Mouse (Mus musculus) ES-E14 (cell line): ENCODE measurements around the gene Bzw1. TPM values are rescaled to one million over a fixed set of nuclear protein-coding genes. Genes with fewer than 3 reads are reported as not detected.
A peak's percentile ranks its signal among the peaks of the same experiment; 100 is the strongest.
"Not testable (repeated sequence)": the region's sequence is repeated elsewhere in the genome, so short reads cannot be mapped to it uniquely, and the experiment has no call there.

ENCODE experiments used
- DNase-seq: peaks from one replicate; pipeline ENCODE4 v3.0.0-alpha.2; 2013; ENCODE audit warnings: low read depth, low spot score
- H3K27ac ChIP-seq: 2 replicates; pipeline ENCODE4 v1.5.1; 2012; ENCODE audit warnings: low read depth, mild to moderate bottlenecking, low read length, moderate library complexity, mixed read lengths; ENCODE audit not compliant: poor library complexity, insufficient read depth, severe bottlenecking
- H3K36me3 ChIP-seq: 2 replicates; pipeline ENCODE4 v1.6.1; 2012; ENCODE audit warnings: mild to moderate bottlenecking, low read length, moderate library complexity, mixed read lengths; ENCODE audit not compliant: control insufficient read depth, poor library complexity, insufficient read depth, severe bottlenecking
- H3K4me1 ChIP-seq, 2 experiments: fragments of 150-350 bp in 1 of 2; sonication (generic) in 1 of 2; 2 replicates each; pipeline ENCODE4 v1.6.1; 2012; ENCODE audit warnings: low read length in 2 of 2, mild to moderate bottlenecking in 1 of 2, mixed read lengths in 1 of 2; ENCODE audit not compliant: control insufficient read depth in 2 of 2, insufficient read depth in 2 of 2, poor library complexity in 1 of 2
- H3K4me3 ChIP-seq, 2 experiments: fragments of 150-350 bp in 1 of 2; sonication (generic) in 1 of 2; 2 replicates each; pipeline ENCODE4 v1.5.1; 2012; ENCODE audit warnings: low read length in 2 of 2, low read depth in 1 of 2, mild to moderate bottlenecking in 1 of 2, mixed read lengths in 1 of 2; ENCODE audit not compliant: insufficient read depth in 1 of 2, poor library complexity in 1 of 2, severe bottlenecking in 1 of 2
- H3K9ac ChIP-seq: 2 replicates; pipeline ENCODE4 v1.6.1; 2012; ENCODE audit warnings: low read depth, mild to moderate bottlenecking, low read length, mixed read lengths; ENCODE audit not compliant: poor library complexity, insufficient read depth, severe bottlenecking
- H3K9me3 ChIP-seq: fragments of 150-350 bp; sonication (generic); 2 replicates; pipeline ENCODE4 v1.6.1; 2012; ENCODE audit warnings: low read depth, mild to moderate bottlenecking, low read length; ENCODE audit not compliant: control insufficient read depth, insufficient read depth
- CHD2 ChIP-seq: IDR thresholded peaks from 2 replicates; pipeline ENCODE4 v1.6.1; 2014; ENCODE audit warnings: mild to moderate bottlenecking, low read depth, low read length, inconsistent platforms
- HCFC1 ChIP-seq: IDR thresholded peaks from 2 replicates; pipeline ENCODE4 v1.6.1; 2012; ENCODE audit warnings: low read length, inconsistent platforms, borderline replicate concordance; ENCODE audit not compliant: insufficient read depth
- MAFK ChIP-seq: IDR thresholded peaks from 2 replicates; pipeline ENCODE4 v1.6.1; 2014; ENCODE audit warnings: mild to moderate bottlenecking, low read depth, low read length, inconsistent platforms; ENCODE audit not compliant: insufficient read depth
- ZC3H11A ChIP-seq: IDR thresholded peaks from 2 replicates; pipeline ENCODE4 v1.6.1; 2012; ENCODE audit warnings: low read depth, mild to moderate bottlenecking, inconsistent platforms, low read length, borderline replicate concordance
- ZNF384 ChIP-seq: IDR thresholded peaks from 2 replicates; pipeline ENCODE4 v1.6.1; 2012; ENCODE audit warnings: low read depth, low read length, inconsistent platforms
- in situ Hi-C, 2 experiments: fragments of 600-800 bp; cut with MboI; formaldehyde crosslinking; loops; one replicate each; pipeline ENCODE4 v1.15.1; 2025; ENCODE audit warnings: low sequenced_read_pairs in 2 of 2, inconsistent platforms in 1 of 2; ENCODE audit not compliant: unreplicated experiment in 2 of 2
- total RNA-seq: library from RNA; depleted of rRNA; stranded (reverse); fragments of 300-350 nt; gene quantifications from 2 replicates; pipeline ENCODE4 v1.2.3, GENCODE M21; 2012

Bzw1 gene
- total RNA-seq, 1 experiment: 167 TPM

- in situ Hi-C loops: no loop called here
- TF ChIP-seq ZNF384 (no peak), HCFC1 (peak; percentile 67; the same call in 1 of the 2 replicates), MAFK (no peak), ZC3H11A (no peak), CHD2 (no peak)
- Histone ChIP-seq H3K27ac (no peak overlapping the region; the same call in 1 of the 2 replicates), H3K4me3 (no peak overlapping the region), H3K36me3 (no peaks in the 10 kb centered on the region), H3K9ac (no peak overlapping the region), H3K9me3 (no peaks in the 10 kb centered on the region), H3K4me1 (peaks cover 2 to 12% of the 10 kb centered on the region in 2 experiments; a peak in 2 of 4 replicates)
- DNase-seq: no peak
These were observed 26.9 kb upstream of the Bzw1 start for GRCm38 (mm10) chr1:58365829-58366228.

GRCm38 (mm10) chr1:58366737-58367471, 25.8 kb upstream of the Bzw1 start:
- H3K4me3 ChIP-seq: no peak overlapping the region
- DNase-seq: no peak
- TF ChIP-seq HCFC1: no peak
- TF ChIP-seq MAFK: peak; percentile 59
- H3K27ac ChIP-seq: peak overlapping the region; percentile 57; the same call in 1 of the 2 replicates
- H3K9ac ChIP-seq: no peak overlapping the region; the same call in 1 of the 2 replicates
- H3K9me3 ChIP-seq: no peaks in the 10 kb centered on the region
- H3K36me3 ChIP-seq: no peaks in the 10 kb centered on the region
- H3K4me1 ChIP-seq: peaks cover 2 to 12% of the 10 kb centered on the region in 2 experiments; a peak in 2 of 4 replicates
- in situ Hi-C loops: no loop called here

GRCm38 (mm10) chr1:58369716-58370115, 23.0 kb upstream of the Bzw1 start:
- in situ Hi-C loops: no loop called here
- peaks cover 2 to 10% of the 10 kb centered on the region in 2 experiments; a peak in 2 of 4 replicates for H3K4me1 ChIP-seq
- H3K9ac ChIP-seq: no peak overlapping the region
- H3K4me3 ChIP-seq: no peak overlapping the region
- no peak for TF ChIP-seq ZNF384
- H3K27ac ChIP-seq: no peak overlapping the region
- H3K9me3 ChIP-seq: no peaks in the 10 kb centered on the region
- no peaks in the 10 kb centered on the region for H3K36me3 ChIP-seq
- no peak for DNase-seq

- H3K27ac ChIP-seq, H3K9me3 ChIP-seq, in situ Hi-C loops, H3K4me3 ChIP-seq, H3K36me3 ChIP-seq, DNase-seq, H3K9ac ChIP-seq, H3K4me1 ChIP-seq: not testable (repeated sequence)
These were observed 18.4 kb upstream of the Bzw1 start for GRCm38 (mm10) chr1:58374266-58374665.

- Histone ChIP-seq H3K9ac (no peak overlapping the region), H3K4me3 (no peak overlapping the region), H3K27ac (no peak overlapping the region), H3K9me3 (no peaks in the 10 kb centered on the region), H3K4me1 (no peaks in the 10 kb centered on the region), H3K36me3 (no peaks in the 10 kb centered on the region)
- in situ Hi-C loops: no loop called here
- TF ChIP-seq ZNF384 (no peak), ZC3H11A (no peak), MAFK (no peak), CHD2 (no peak), HCFC1 (no peak)
- no peak for DNase-seq
These were observed 17.0 kb upstream of the Bzw1 start for GRCm38 (mm10) chr1:58375574-58376147.
